Mouse (Mus musculus): ENCODE measurements around the gene Supt20.

- TF ChIP-seq CTCF (IDR thresholded peaks at IDR 0.05; ENCODE audit: insufficient read depth, low read depth, low read length) (no peak), POLR2A (IDR thresholded peaks at IDR 0.05; ENCODE audit: insufficient read depth, low read depth, low read length) (no peak)
Measured at GRCm38 (mm10) chr3:54659736-54660135, 32.9 kb upstream of the Supt20 start.
